Mouse (Mus musculus): ENCODE measurements around the gene Mcpt1.
"Not testable (repeated sequence)": the region's sequence is repeated elsewhere in the genome, so short reads cannot be mapped to it uniquely, and the experiment has no call there.

Mcpt1 gene

DNA sequence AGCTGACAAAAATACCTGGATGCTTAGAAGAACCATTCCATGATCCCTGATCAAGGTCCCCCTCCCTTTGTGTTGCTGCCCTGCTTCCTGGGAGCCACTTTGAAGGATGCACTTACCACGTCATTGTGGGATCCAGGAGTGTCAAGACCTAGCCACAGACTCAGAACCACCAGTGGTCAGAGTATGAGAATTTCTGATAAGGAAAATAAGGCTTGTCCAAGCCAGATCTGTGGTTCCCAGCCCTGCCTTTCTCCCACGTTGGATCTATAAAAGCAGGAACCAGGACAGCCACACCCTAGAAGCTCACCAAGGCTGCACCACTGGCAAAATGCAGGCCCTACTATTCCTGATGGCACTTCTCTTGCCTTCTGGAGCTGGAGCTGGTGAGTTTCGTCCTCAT lies at the start of gene Mcpt1:
Gene Mcpt1 (plus strand): TSS at position 301 of the 400 bp plus-strand sequence.
- not testable (repeated sequence) for DNase-seq

DNA sequence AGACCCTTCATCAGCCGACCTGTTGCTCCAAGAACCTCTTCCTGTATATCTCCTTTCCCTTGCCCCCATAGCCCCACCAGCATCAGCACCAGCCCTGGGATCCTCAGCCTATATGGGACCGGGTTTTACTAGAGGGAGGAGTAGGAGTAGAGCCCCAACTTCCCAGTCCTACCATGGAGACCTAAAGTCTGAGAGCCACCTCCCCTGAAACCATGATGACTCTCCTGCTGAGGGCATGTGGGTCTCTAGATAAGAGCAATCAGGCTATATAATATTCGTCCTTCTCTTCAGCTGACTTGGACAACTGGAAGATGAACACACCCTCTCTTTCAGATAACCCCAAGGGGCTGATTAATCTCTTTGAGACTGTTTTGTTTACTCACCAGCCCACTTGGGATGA lies 30.3 kb upstream of the Mcpt1 start:
- DNase-seq, result not testable (repeated sequence)

DNA sequence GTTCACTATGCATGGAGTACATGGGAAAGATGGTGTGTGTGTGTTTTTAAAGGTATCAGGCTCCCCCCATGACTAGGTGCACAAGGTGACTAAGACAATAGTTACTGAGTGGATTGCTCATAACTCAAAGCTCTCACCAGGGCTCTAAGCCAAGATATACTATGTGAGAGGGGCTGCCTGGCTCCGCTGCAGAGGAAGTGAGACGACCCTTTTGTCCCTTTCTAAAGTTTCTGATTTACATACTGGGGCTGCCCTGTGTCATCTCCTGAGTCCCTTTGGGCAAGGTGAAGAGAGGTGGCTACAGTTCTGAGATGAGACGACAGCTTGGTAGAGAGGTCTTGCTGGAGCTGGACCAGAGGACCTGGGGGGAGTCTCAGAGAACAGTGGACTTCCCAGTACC lies 4.6 kb upstream of the Mcpt1 start:
- DNase-seq, result no peak

DNA sequence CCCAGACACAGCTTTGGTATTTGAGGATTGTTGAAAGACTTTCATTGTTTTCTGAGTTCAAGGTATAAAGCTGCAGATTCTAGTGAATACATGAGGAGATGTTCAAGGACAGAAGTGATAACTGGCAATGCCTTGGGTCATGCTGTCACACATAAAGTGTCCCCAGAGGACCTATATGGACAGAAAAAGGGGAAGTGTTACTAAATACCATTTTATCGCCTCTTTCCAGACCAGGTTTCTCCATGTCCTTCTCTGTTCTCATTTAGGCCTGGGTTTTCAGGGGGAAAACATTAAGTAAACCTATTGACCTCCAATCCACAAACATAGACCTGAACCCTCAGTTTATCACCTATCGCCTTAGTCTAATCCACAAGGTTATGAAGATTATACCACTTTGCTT lies 3.8 kb upstream of the Mcpt1 start:
- DNase-seq, result no peak

DNA sequence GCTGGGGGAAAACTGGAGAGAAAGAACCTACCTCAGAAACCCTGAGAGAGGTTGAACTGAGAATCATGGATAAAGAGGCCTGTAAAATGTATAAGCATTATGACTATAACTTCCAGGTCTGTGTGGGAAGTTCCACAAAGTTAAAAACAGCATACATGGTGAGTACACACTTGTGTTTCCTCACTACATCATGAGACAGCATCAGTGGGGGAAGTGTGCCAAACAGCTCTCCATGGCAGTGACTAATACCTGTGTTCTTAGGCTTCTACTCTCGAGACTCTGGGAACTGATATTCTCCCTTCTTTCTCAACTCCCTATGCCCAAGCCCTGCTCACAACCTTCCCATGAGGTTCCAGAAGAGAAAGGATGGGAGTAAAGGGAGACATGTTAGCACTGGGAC lies 1.7 kb downstream of the Mcpt1 start:
- no peak for DNase-seq

DNA sequence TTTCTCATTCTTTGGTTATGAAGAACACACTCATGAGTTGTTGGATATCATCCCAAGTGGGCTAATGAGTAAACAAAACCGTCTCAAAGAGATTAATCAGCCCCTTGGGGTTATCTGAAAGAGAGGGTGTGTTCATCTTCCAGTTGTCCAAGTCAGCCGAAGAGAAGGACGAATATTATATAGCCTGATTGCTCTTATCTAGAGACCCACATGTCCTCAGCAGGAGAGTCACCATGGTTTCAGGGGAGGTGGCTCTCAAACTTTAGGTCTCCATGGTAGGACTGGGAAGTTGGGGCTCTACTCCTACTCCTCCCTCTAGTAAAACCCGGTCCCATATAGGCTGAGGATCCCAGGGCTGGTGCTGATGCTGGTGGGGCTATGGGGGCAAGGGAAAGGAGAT lies 3.5 kb downstream of the Mcpt1 start:
- not testable (repeated sequence) for DNase-seq

DNA sequence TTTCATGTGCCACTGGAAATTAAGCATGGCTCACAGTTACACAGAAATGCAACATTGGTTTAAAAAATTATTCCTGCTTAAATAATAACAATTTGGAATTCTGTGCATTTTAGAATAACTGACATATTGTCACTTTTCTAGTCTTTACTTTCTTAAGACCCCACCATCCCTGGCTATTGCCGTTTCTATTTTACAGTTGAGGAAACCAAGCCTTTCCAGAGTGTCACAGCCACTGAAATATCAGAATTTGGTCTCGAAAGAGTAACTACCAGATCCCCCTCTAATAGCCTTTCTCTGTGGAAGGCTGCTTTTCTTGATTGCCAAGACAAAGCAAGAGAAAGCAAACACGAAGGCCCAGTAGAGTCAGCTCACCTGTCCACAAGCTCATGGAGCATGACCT lies 12.6 kb downstream of the Mcpt1 start, which contains the start of gene Mcpt9:
Gene Mcpt9 (minus strand): TSS at position 101 of the 400 bp plus-strand sequence.
- not testable (repeated sequence) for DNase-seq

DNA sequence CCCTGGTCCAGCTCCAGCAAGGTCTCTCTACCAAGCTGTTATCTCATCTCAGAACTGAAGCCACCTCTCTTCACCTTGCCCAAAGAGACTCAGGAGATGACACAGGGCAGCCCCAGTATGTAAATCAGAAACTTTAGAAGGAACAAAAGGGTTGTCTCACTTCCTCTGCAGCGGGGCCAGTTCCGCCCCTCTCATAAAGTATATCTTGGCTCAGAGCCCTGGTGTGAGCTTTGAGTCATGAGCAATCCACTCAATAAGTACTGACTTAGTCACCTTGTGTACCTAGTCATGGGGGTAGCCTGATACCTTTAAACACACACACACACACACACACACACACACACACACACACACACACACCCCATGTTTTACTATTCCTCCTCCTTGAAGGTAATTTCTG lies 16.7 kb downstream of the Mcpt1 start:
- DNase-seq, result peak; percentile 11 to 38

DNA sequence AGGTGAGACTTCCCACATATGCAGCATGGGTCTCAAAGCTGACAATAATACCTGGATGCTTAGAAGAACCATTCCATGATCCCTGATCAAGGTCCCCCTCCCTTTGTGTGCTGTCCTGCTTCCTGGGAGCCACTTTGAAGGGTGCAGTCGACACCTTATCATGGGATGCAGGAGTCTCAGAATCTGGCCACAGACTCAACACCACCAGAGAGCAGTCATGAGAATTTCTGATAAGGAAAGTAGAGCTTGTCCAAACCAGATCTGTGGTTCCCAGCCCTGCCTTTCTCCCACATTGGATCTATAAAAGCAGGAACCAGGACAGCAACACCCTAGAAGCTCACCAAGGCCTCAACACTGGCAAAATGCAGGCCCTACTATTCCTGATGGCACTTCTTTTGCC lies 24.0 kb downstream of the Mcpt1 start, which contains the start of gene Mcpt2:
Gene Mcpt2 (plus strand): TSS at position 250 of the 400 bp plus-strand sequence.
- DNase-seq, result not testable (repeated sequence)

DNA sequence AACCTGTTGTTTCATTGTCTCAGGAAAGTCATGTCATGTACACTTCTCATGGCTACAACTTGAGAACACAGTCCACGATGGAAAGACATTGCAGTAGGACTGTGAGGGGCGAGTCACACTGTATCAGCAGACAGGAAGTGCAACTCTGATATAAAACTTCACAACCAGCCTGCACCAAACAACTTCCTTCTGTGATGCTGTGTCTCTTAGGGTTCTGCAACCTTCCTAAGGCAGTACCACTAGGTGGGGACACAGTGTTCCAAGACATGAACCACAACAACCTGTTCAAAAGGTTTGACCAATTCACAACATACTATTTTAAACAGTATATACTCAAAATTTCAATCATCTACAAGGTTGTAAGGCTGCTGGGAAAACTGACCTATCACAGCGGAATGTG lies 37.6 kb downstream of the Mcpt1 start:
- DNase-seq, result no peak

DNA sequence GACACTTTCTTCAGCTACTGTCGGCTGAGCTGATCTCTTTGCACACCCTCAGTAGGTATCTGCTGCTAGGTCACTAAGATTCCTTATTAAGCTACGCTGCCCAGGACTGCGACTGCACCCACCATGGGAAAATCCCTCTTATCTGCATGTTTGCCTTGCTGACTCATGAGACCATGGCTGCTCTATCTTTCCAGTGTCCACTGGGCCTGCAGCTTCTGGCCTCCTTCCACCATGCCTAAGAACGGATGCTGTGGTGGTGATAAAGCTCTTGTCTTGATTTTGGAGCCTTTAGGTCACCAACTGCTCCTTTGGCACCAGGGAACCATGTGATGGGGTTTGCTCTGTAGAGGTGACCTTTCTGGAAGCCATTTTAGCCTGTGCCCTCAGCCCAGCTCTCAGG lies 40.0 kb downstream of the Mcpt1 start:
- no peak for DNase-seq

DNA sequence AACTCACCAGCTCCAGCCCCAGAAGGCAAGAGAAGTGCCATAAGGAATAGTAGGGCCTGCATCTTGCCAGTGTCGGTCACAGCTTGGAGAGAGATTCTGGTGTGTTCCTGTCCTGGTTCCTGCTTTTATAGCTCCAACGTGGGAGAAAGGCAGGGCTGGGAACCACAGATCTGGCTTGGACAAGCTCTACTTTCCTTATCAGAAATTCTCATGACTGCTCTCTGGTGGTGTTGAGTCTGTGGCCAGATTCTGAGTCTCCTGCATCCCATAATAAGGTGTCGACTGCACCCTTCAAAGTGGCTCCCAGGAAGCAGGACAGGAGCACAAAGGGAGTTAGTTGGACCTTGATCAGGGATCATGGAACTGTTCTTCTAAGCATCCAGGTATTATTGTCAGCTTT lies 44.4 kb downstream of the Mcpt1 start, which contains the start of gene Mcpt4:
Gene Mcpt4 (minus strand): TSS at position 101 of the 400 bp plus-strand sequence.
- DNase-seq, result not testable (repeated sequence)

All from lung, adult 18-20 months (tissue).